Mouse (Mus musculus) thymus, adult 2 months (tissue): ENCODE data around the gene Pdzd11.

Experiments
- CTCF ChIP-seq: fragments of 200-500 bp; IDR thresholded peaks from 2 replicates; pipeline ENCODE4 v1.5.1; 2012; ENCODE audit warnings: mild to moderate bottlenecking, control low read depth, low read length, moderate library complexity, borderline replicate concordance; ENCODE audit not compliant: control insufficient read depth, poor library complexity, insufficient read depth; ENCODE audit errors: extremely low read depth
- POLR2A ChIP-seq: fragments of 200-500 bp; IDR thresholded peaks from 2 replicates; pipeline ENCODE4 v1.6.1; 2012; ENCODE audit warnings: mild to moderate bottlenecking, low read length, control low read depth, moderate library complexity; ENCODE audit not compliant: control insufficient read depth, poor library complexity, insufficient read depth; ENCODE audit errors: extremely low read depth

- TF ChIP-seq CTCF = no peak
- no peak for TF ChIP-seq POLR2A
These were observed 2.1 kb downstream of the Pdzd11 start for GRCm38 (mm10) chrX:100624242-100624641.
